Mouse (Mus musculus) myocyte (in vitro differentiated cells): ENCODE data around the gene Ckb.

Experiments used
- CEBPB ChIP-seq: IDR thresholded peaks from 2 replicates; pipeline ENCODE4 v1.6.1; 2011; ENCODE audit warnings: mild to moderate bottlenecking, moderate library complexity; ENCODE audit not compliant: poor library complexity, insufficient read depth, severe bottlenecking
- E2F4 ChIP-seq: IDR thresholded peaks from one replicate; pipeline ENCODE4 v1.6.1; 2011; ENCODE audit warnings: mild to moderate bottlenecking, control low read depth, moderate library complexity; ENCODE audit not compliant: insufficient read depth
- MAX ChIP-seq: IDR thresholded peaks from one replicate; pipeline ENCODE4 v1.6.1; 2011; ENCODE audit warnings: low read depth, mild to moderate bottlenecking, control low read depth
- POLR2A ChIP-seq: IDR thresholded peaks from one replicate; pipeline ENCODE4 v1.6.1; 2011; ENCODE audit warnings: low read depth, mild to moderate bottlenecking, control low read depth, moderate library complexity; ENCODE audit not compliant: insufficient read length
- REST ChIP-seq: IDR thresholded peaks from one replicate; pipeline ENCODE4 v1.6.1; 2011; ENCODE audit warnings: mild to moderate bottlenecking, control low read depth, moderate library complexity; ENCODE audit not compliant: insufficient read depth, insufficient read length
- SRF ChIP-seq: IDR thresholded peaks from one replicate; pipeline ENCODE4 v1.6.1; 2011; ENCODE audit warnings: low read depth; ENCODE audit not compliant: control insufficient read depth, insufficient read length
- USF1 ChIP-seq: IDR thresholded peaks from one replicate; pipeline ENCODE4 v1.6.1; 2011; ENCODE audit warnings: low read depth, mild to moderate bottlenecking, control low read depth, moderate library complexity

- no peak for TF ChIP-seq POLR2A
- TF ChIP-seq CEBPB, result no peak
- no peak for TF ChIP-seq E2F4
- no peak for TF ChIP-seq USF1
- no peak for TF ChIP-seq MAX
- TF ChIP-seq REST, result peak; percentile 44
- TF ChIP-seq SRF, result no peak
Measured at GRCm38 (mm10) chr12:111678997-111679396, 6.9 kb upstream of the Ckb start.
